Mouse (Mus musculus) R1 (cell line): Measurements from ENCODE around the gene Hps1.

ENCODE experiments used
- DNase-seq: peaks from one replicate; pipeline ENCODE4 v3.0.0-alpha.2; 2018; ENCODE audit warnings: low read depth, low spot score

Hps1 gene

GRCm38 (mm10) chr19:42718101-42718500, 61.7 kb downstream of the Hps1 start:
- no peak for DNase-seq

DNA sequence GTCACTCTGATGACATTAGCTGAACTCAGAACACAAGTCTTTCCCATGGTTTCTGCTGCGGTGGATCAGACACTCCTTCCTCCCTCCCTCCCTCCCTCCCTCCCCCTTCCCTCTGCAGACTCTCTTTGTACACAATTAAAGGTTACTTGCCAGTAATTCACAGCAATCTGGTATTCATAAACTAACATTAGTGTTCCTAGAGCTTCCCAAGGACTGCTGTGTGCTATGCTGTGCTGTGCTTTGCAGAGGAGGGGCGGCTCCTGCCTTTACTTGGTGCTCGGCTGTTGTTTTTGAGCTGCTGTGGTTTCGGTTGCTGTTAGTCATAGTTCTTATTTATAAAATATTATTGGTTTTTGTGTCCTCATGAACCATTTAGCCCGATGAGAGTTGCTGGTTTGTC, 62.1 kb downstream of the Hps1 start:
- no peak for DNase-seq

GRCm38 (mm10) chr19:42716507-42716906, 63.3 kb downstream of the Hps1 start:
- no peak for DNase-seq

DNA sequence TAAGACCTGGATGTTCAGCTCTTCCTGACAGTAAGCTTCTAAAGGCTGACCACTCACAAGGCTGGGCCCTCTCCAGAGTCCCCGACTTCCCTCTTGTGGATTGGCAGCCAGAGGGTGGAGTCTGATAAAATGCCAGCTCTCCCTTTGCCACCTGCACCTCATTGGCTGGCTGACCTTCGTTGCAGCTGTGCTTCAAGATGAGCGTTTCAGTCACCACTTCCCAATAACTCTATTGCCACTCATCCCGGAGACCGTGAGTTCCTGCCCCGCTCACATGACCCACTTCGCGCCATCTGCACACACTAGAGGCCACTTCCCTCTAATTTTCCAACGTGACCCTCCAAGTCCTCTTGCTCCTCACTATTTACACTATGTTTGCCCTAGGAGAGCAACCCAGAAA, 66.0 kb downstream of the Hps1 start:
- DNase-seq = no peak
